Mouse (Mus musculus) stomach, postnatal 0 days (tissue): Measurements from ENCODE around the gene Slc9a9. TPM values are rescaled to one million over a fixed set of nuclear protein-coding genes. Genes with fewer than 3 reads are reported as not detected.

Experiments used
- ATAC-seq: fragments of 200-750 bp; cut with Nextera tagmentation; 2 replicates; pipeline ENCODE4 v1.8.0; 2017; ENCODE audit not compliant: low FRiP score, low TSS enrichment
- DNase-seq: peaks from one replicate; pipeline ENCODE4 v3.0.0-alpha.2; 2016; ENCODE audit warnings: low spot score
- H3K27ac ChIP-seq: fragments of 300-500 bp; sonication (generic); replicated peaks from 2 replicates; pipeline ENCODE4 v1.5.1; 2014; ENCODE audit warnings: mild to moderate bottlenecking, control low read depth
- H3K27me3 ChIP-seq: fragments of 300-500 bp; sonication (generic); 2 replicates; pipeline ENCODE4 v1.6.1; 2014; ENCODE audit warnings: low read length; ENCODE audit not compliant: control insufficient read depth, insufficient read depth
- H3K36me3 ChIP-seq: fragments of 300-500 bp; sonication (generic); 2 replicates; pipeline ENCODE4 v1.6.1; 2014; ENCODE audit warnings: low read length, mixed read lengths; ENCODE audit not compliant: control insufficient read depth, insufficient read depth
- H3K4me1 ChIP-seq: fragments of 300-500 bp; sonication (generic); replicated peaks from 2 replicates; pipeline ENCODE4 v1.6.1; 2014; ENCODE audit warnings: antibody characterized with exemption; ENCODE audit not compliant: control insufficient read depth, insufficient read depth
- H3K4me2 ChIP-seq: fragments of 300-500 bp; sonication (generic); replicated peaks from 2 replicates; pipeline ENCODE4 v1.6.1; 2014; ENCODE audit warnings: low read depth, mild to moderate bottlenecking, control low read depth, moderate library complexity
- H3K4me3 ChIP-seq: fragments of 300-500 bp; sonication (generic); 2 replicates; pipeline ENCODE4 v1.5.1; 2014; ENCODE audit warnings: low read depth, low read length, control low read depth
- H3K9ac ChIP-seq: fragments of 300-500 bp; sonication (generic); 2 replicates; pipeline ENCODE4 v1.6.1; 2014; ENCODE audit warnings: mild to moderate bottlenecking, low read length, control low read depth, mixed read lengths
- H3K9me3 ChIP-seq: fragments of 300-500 bp; sonication (generic); 2 replicates; pipeline ENCODE4 v1.6.1; 2016; ENCODE audit warnings: low read length; ENCODE audit not compliant: control insufficient read depth
- CTCF ChIP-seq: IDR thresholded peaks from 2 replicates; pipeline ENCODE4 v1.5.1; 2016; ENCODE audit warnings: antibody characterized with exemption, low read depth, mild to moderate bottlenecking, moderate library complexity
- EP300 ChIP-seq: optimal IDR thresholded peaks from 2 replicates; pipeline ENCODE3; 2016; ENCODE audit warnings: antibody characterized with exemption
- WGBS: fragments of 180-500 bp; shearing (Covaris S2); extraction: QIAGEN DNeasy Blood & Tissue Kit; methylation state at CpG from one replicate; pipeline ENCODE4 v1.1.7; 2014; 5-methylcytosine and 5-hydroxymethylcytosine counted together
- polyA plus RNA-seq: library from polyadenylated mRNA; unstranded; fragments of >200 nt; fragmentation: Nextera tagmentation; extraction: Ambion mirVana; gene quantifications from 2 replicates; pipeline ENCODE4 v1.2.1, GENCODE M21; 2015

Gene Slc9a9
- polyA plus RNA-seq, 1 experiment from 2014 or later: 3.4 TPM

DNA sequence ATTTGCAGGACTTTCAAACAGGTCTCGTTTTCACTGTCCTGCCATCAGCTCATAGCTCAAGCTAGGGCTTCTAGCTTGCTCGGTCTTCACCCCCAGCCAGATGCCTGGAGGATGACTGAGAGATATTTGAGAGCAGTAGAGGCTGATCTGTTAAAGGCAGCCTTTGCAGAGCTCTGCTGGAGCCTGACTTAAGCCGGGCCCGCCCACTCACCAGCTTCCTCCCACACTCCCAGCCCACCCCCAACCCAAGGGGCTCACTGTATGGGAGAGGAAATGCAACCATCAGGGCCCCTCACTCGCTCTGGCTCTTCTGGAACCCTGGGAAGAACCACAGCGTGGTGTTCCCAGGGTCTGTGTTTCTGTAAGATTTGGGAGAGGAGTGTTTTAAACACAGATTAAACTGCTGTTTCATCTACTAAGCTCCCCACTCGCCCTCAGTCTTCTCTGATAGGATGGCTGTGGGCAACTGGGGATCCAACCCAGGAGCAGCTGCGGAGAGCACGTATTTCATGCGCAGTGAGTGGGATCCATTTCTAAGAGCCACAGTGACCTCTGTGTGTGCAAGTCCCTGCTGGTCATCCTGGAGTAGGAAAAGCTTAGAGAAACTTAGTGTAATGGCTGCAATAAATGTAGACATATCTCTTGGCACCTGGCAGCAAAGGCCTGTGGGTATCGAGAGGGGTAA, 451.6 kb downstream of the Slc9a9 start:
- Histone ChIP-seq H3K4me2 (no peak overlapping the region), H3K9ac (no peak overlapping the region), H3K27ac (no peak overlapping the region), H3K27me3 (no peaks in the 10 kb centered on the region), H3K4me1 (no peaks in the 10 kb centered on the region), H3K9me3 (no peaks in the 10 kb centered on the region), H3K36me3 (no peaks in the 10 kb centered on the region), H3K4me3 (no peak overlapping the region)
- DNase-seq (no peak), ATAC-seq (no peak)
- TF ChIP-seq CTCF (no peak), EP300 (no peak)
- WGBS: 21% methylated on average over 11 of the region's 11 CpGs

DNA sequence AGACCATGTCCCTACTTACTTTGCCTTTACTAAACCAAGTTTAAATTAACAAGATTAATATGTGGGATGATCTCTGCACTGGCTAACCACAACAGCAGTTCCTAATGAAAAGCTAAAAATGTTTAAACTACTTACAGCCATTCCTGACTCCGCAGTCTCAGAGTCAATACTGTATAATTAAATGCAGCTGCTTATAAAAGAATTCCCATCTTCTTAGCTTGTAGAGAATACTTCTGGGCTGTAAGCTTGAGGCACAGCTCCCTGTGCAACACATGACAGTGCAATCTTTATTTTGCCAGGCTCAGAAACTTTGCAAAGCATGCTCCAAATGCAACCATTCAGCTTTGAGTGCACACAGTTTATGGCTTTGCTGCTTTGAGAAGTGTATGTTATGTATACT, 456.0 kb downstream of the Slc9a9 start:
- Histone ChIP-seq H3K4me3 (no peak overlapping the region), H3K9me3 (no peaks in the 10 kb centered on the region), H3K4me2 (no peak overlapping the region), H3K36me3 (no peaks in the 10 kb centered on the region), H3K4me1 (no peaks in the 10 kb centered on the region), H3K27ac (no peak overlapping the region), H3K27me3 (no peaks in the 10 kb centered on the region), H3K9ac (no peak overlapping the region)
- TF ChIP-seq CTCF (no peak), EP300 (no peak)
- WGBS: 59% methylated on average over 1 of the region's 1 CpGs
- DNase-seq (no peak), ATAC-seq (no peak)

DNA sequence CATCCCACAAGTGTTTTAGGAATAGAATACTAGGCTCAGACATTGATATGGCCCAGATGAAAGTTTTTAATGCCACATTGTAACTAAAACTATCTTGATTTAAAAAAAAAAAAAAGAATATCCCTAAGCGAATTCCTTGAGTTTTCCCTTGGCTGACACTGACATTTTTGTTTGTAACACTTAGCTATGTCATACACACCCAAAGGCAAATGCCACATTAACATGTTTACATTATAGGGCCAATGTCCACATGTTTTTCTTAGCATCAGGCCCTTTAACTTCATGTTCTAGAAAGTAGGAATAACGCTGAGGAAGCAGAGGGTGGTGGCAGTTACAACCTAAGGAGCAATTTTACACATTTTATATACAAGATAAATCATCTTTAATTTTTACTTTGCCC, 458.1 kb downstream of the Slc9a9 start:
- no peak overlapping the region for H3K4me3 ChIP-seq
- no peaks in the 10 kb centered on the region for H3K36me3 ChIP-seq
- H3K9ac ChIP-seq: no peak overlapping the region
- TF ChIP-seq EP300: no peak
- TF ChIP-seq CTCF: no peak
- H3K9me3 ChIP-seq: no peaks in the 10 kb centered on the region
- no peaks in the 10 kb centered on the region for H3K27me3 ChIP-seq
- DNase-seq (no peak), ATAC-seq (no peak)
- H3K27ac ChIP-seq: no peak overlapping the region
- H3K4me2 ChIP-seq: no peak overlapping the region
- 58% methylated on average over 2 of the region's 2 CpGs for WGBS
- H3K4me1 ChIP-seq: no peaks in the 10 kb centered on the region

DNA sequence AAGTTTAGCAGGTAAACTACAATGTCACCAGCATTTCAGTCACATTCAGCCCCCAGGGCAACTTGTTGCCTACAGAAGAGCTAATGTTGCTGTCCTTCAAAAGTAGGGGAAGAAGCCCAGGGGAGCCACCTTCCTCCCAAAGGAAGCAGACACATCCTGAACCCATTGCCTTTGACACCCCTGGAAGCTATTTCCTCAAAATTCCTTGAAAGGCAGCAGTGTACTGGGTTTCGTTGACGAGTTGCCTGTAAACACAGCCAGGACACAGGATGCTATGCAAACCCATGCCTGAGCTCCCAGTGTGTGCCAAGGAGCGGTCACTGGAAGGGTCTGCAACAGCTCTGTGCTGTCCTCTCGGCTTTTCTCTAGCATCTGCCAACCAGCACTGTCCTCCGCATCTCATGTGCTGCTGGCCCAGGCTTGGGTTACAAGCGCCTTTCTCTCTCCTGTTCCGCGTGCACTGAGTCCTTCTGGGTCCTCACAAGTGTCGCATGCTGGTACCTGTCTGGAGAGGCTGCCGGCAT, 479.6 kb downstream of the Slc9a9 start:
- no peak for DNase-seq
- H3K9me3 ChIP-seq: no peaks in the 10 kb centered on the region
- no peak overlapping the region for H3K27ac ChIP-seq
- no peaks in the 10 kb centered on the region for H3K4me1 ChIP-seq
- TF ChIP-seq EP300 (no peak), CTCF (no peak)
- ATAC-seq: no peak
- no peak overlapping the region for H3K4me2 ChIP-seq
- 84% methylated on average over 10 of the region's 10 CpGs for WGBS
- H3K4me3 ChIP-seq: no peak overlapping the region
- no peaks in the 10 kb centered on the region for H3K27me3 ChIP-seq
- no peak overlapping the region for H3K9ac ChIP-seq
- H3K36me3 ChIP-seq: no peaks in the 10 kb centered on the region

DNA sequence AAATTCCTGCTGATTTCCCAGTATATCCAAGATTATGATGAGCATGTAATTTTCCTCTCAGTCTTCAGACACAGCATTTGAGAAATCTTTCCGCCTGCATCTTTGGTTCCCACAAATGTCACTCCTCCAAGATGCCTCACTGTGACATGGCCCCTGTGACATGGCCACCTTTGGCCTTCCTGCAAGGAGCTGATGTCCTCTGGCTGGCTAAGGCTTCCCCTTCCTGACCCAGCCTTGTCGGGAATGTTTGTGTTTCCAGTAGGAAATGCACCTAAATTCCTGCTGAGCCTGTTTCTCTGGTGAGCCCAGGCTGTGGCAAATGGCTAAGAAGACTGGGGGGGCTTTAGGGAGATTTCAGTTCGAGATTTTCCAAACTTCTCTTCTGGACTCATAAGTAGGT, 480.4 kb downstream of the Slc9a9 start:
- no peak for DNase-seq
- no peak overlapping the region for H3K4me2 ChIP-seq

DNA sequence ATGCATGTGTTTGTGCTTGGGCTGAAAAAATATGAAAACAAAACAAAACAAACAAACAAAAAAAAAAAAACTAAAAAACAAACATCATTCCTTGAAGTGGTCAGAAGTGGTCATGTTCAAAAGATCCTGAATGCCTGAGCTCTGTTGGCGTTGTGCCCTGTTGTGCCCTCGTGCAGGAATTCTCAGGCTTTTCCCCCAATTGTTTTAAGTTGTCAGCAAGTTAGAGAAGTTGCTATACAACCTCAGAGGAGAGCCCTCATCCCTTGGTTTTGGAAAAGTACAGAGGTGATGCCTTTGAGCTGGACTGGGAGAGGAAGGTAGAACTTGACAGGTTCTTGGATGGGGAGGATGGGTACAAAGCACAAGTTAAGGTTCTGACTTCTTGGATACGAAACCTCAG, 480.9 kb downstream of the Slc9a9 start:
- Histone ChIP-seq H3K36me3 (no peaks in the 10 kb centered on the region), H3K27me3 (no peaks in the 10 kb centered on the region), H3K9ac (no peak overlapping the region), H3K4me2 (no peak overlapping the region), H3K9me3 (no peaks in the 10 kb centered on the region), H3K27ac (no peak overlapping the region), H3K4me1 (no peaks in the 10 kb centered on the region), H3K4me3 (no peak overlapping the region)
- WGBS: 66% methylated on average over 3 of the region's 3 CpGs
- no peak for ATAC-seq
- no peak for DNase-seq
- TF ChIP-seq EP300 (no peak), CTCF (no peak)

More for the DNA sequence above, 480.4 kb downstream of the Slc9a9 start:
- H3K9ac ChIP-seq: no peak overlapping the region
- 45% methylated on average over 3 of the region's 3 CpGs for WGBS
- no peaks in the 10 kb centered on the region for H3K9me3 ChIP-seq
- no peaks in the 10 kb centered on the region for H3K36me3 ChIP-seq
- H3K27ac ChIP-seq: no peak overlapping the region
- no peak for ATAC-seq
- H3K27me3 ChIP-seq: no peaks in the 10 kb centered on the region
- H3K4me1 ChIP-seq: no peaks in the 10 kb centered on the region
- H3K4me3 ChIP-seq: no peak overlapping the region
- no peak for TF ChIP-seq CTCF
- TF ChIP-seq EP300: no peak
